Mouse (Mus musculus) kidney, adult 2 months (tissue): Measurements from ENCODE around the gene Myo1e.

Experiments
- CTCF ChIP-seq: fragments of 200-500 bp; conservative IDR thresholded peaks from 2 replicates; pipeline ENCODE4 v1.5.1; 2011; ENCODE audit warnings: low read depth, mild to moderate bottlenecking, control low read depth, low read length, moderate library complexity, mixed read lengths; ENCODE audit not compliant: insufficient read depth, insufficient read length
- POLR2A ChIP-seq: fragments of 200-500 bp; IDR thresholded peaks from one replicate; pipeline ENCODE4 v1.6.1; 2011; ENCODE audit warnings: low read depth, low read length, control low read depth

DNA sequence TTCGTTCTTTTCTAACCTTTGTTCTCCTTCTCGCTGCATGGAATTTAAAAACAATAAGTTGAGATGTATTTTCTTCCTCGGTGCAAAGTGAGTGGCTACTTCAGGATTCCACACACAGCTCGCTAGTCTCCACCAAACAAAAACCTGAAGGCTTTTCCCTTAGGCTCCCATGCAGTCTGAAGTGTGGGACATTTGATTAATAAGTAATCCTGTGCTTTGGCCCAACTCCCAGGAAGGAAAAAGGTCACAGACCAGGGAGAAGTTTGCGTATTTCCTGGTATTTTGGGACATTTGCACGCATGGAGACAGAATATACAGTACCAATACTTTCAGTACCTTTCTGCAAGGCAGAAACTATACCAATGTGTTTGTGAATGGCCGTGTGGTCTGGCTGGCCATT, 64.0 kb downstream of the Myo1e start:
- TF ChIP-seq CTCF = no peak
- no peak for TF ChIP-seq POLR2A
